Mouse (Mus musculus) embryonic facial prominence, embryonic 15.5 days (tissue): ENCODE data around the gene Atp2c2. TPM values are rescaled to one million over a fixed set of nuclear protein-coding genes. Genes with fewer than 3 reads are reported as not detected.

Experiments
- ATAC-seq: fragments of 200-750 bp; cut with Nextera tagmentation; 2 replicates; pipeline ENCODE4 v1.8.0; 2017; ENCODE audit warnings: low read depth, moderate TSS enrichment; ENCODE audit not compliant: insufficient number of reproducible peaks, low FRiP score, low TSS enrichment
- H3K27ac ChIP-seq: fragments of 300-500 bp; sonication (generic); replicated peaks from 2 replicates; pipeline ENCODE4 v1.5.1; 2015; ENCODE audit warnings: mild to moderate bottlenecking, inconsistent platforms
- H3K27me3 ChIP-seq: fragments of 300-500 bp; sonication (generic); 2 replicates; pipeline ENCODE4 v1.6.1; 2015; ENCODE audit warnings: inconsistent platforms
- H3K36me3 ChIP-seq: fragments of 300-500 bp; sonication (generic); 2 replicates; pipeline ENCODE4 v1.6.1; 2015; ENCODE audit warnings: mild to moderate bottlenecking, inconsistent platforms
- H3K4me1 ChIP-seq: fragments of 300-500 bp; sonication (generic); 2 replicates; pipeline ENCODE4 v1.6.1; 2015; ENCODE audit warnings: inconsistent platforms
- H3K4me2 ChIP-seq: fragments of 300-500 bp; sonication (generic); replicated peaks from 2 replicates; pipeline ENCODE4 v1.6.1; 2015; ENCODE audit warnings: mild to moderate bottlenecking, inconsistent platforms
- H3K4me3 ChIP-seq: fragments of 300-500 bp; sonication (generic); replicated peaks from 2 replicates; pipeline ENCODE4 v1.5.1; 2015; ENCODE audit warnings: mild to moderate bottlenecking, inconsistent platforms
- H3K9ac ChIP-seq: fragments of 300-500 bp; sonication (generic); 2 replicates; pipeline ENCODE4 v1.6.1; 2015; ENCODE audit warnings: inconsistent platforms
- H3K9me3 ChIP-seq: fragments of 300-500 bp; sonication (generic); replicated peaks from 2 replicates; pipeline ENCODE4 v1.6.1; 2016; ENCODE audit warnings: inconsistent platforms
- WGBS: fragments of 180-500 bp; shearing (Covaris S2); methylation state at CpG from one replicate; pipeline ENCODE4 v1.1.7; 2015; 5-methylcytosine and 5-hydroxymethylcytosine counted together
- polyA plus RNA-seq: library from polyadenylated mRNA; unstranded; fragments of >200 nt; fragmentation: Nextera tagmentation; extraction: Ambion mirVana; gene quantifications from 2 replicates; pipeline ENCODE4 v1.2.1, GENCODE M21; 2015

Gene Atp2c2
- polyA plus RNA-seq, 1 experiment from 2014 or later, result 6.5 TPM

- no peak overlapping the region for H3K4me2 ChIP-seq
- H3K27ac ChIP-seq, result no peak overlapping the region
- H3K9ac ChIP-seq, result no peak overlapping the region
- H3K4me3 ChIP-seq, result no peak overlapping the region
- WGBS, result 75% methylated on average over 9 of the region's 9 CpGs
- no peaks in the 10 kb centered on the region for H3K9me3 ChIP-seq
- no peaks in the 10 kb centered on the region for H3K36me3 ChIP-seq
- peaks cover 11% of the 10 kb centered on the region for H3K4me1 ChIP-seq
- no peak for ATAC-seq
- H3K27me3 ChIP-seq, result peaks cover 7% of the 10 kb centered on the region; the same call in 1 of the 2 replicates
Measured at GRCm38 (mm10) chr8:119707146-119707545, 7.3 kb downstream of the Atp2c2 start.

GRCm38 (mm10) chr8:119708471-119708870, 8.7 kb downstream of the Atp2c2 start:
- ATAC-seq, result 0 out of 2 replicates have a peak, but pooled peaks have one; percentile 12
- Histone ChIP-seq H3K9me3 (no peaks in the 10 kb centered on the region), H3K27me3 (no peaks in the 10 kb centered on the region), H3K4me3 (no peak overlapping the region), H3K4me1 (peaks cover 7% of the 10 kb centered on the region), H3K36me3 (no peaks in the 10 kb centered on the region), H3K9ac (no peak overlapping the region), H3K27ac (no peak overlapping the region; the same call in 1 of the 2 replicates), H3K4me2 (no peak overlapping the region)
- 87% methylated on average over 8 of the region's 8 CpGs for WGBS

- no peak overlapping the region for H3K4me3 ChIP-seq
- H3K4me2 ChIP-seq, result no peak overlapping the region
- no peaks in the 10 kb centered on the region for H3K27me3 ChIP-seq
- ATAC-seq, result peak; percentile 18; the same call in 1 of the 2 replicates
- WGBS, result 52% methylated on average over 14 of the region's 14 CpGs
- no peak overlapping the region for H3K9ac ChIP-seq
- no peak overlapping the region; the same call in none of the 2 replicates for H3K27ac ChIP-seq
- H3K4me1 ChIP-seq, result peaks cover 7% of the 10 kb centered on the region
- H3K36me3 ChIP-seq, result no peaks in the 10 kb centered on the region
- no peaks in the 10 kb centered on the region for H3K9me3 ChIP-seq
Measured at GRCm38 (mm10) chr8:119708878-119709702, 9.3 kb downstream of the Atp2c2 start.

GRCm38 (mm10) chr8:119709703-119710093, 9.9 kb downstream of the Atp2c2 start:
- H3K4me2 ChIP-seq, result no peak overlapping the region
- H3K27me3 ChIP-seq, result no peaks in the 10 kb centered on the region
- H3K4me1 ChIP-seq, result peaks cover 7% of the 10 kb centered on the region
- 69% methylated on average over 11 of the region's 11 CpGs for WGBS
- no peaks in the 10 kb centered on the region for H3K9me3 ChIP-seq
- no peak overlapping the region for H3K9ac ChIP-seq
- no peak overlapping the region for H3K4me3 ChIP-seq
- no peak; the same call in 1 of the 2 replicates for ATAC-seq
- no peak overlapping the region; the same call in 1 of the 2 replicates for H3K27ac ChIP-seq
- no peaks in the 10 kb centered on the region for H3K36me3 ChIP-seq

- Histone ChIP-seq H3K9me3 (no peaks in the 10 kb centered on the region), H3K27me3 (no peaks in the 10 kb centered on the region), H3K9ac (no peak overlapping the region), H3K27ac (no peak overlapping the region), H3K36me3 (no peaks in the 10 kb centered on the region), H3K4me1 (peaks cover 14% of the 10 kb centered on the region), H3K4me2 (no peak overlapping the region), H3K4me3 (no peak overlapping the region)
- ATAC-seq, result no peak
- 52% methylated on average over 6 of the region's 6 CpGs for WGBS
Measured at GRCm38 (mm10) chr8:119712226-119712625, 12.4 kb downstream of the Atp2c2 start.

GRCm38 (mm10) chr8:119713421-119713820, 13.6 kb downstream of the Atp2c2 start:
- no peak overlapping the region for H3K27ac ChIP-seq
- H3K9ac ChIP-seq, result no peak overlapping the region
- H3K4me3 ChIP-seq, result no peak overlapping the region
- no peak for ATAC-seq
- peaks cover 14% of the 10 kb centered on the region for H3K4me1 ChIP-seq
- no peaks in the 10 kb centered on the region for H3K36me3 ChIP-seq
- no peaks in the 10 kb centered on the region for H3K9me3 ChIP-seq
- no peaks in the 10 kb centered on the region for H3K27me3 ChIP-seq
- H3K4me2 ChIP-seq, result no peak overlapping the region
- 74% methylated on average over 5 of the region's 5 CpGs for WGBS

- Histone ChIP-seq H3K27me3 (no peaks in the 10 kb centered on the region), H3K27ac (no peak overlapping the region), H3K4me2 (no peak overlapping the region), H3K36me3 (no peaks in the 10 kb centered on the region), H3K9ac (no peak overlapping the region), H3K4me1 (peaks cover 7% of the 10 kb centered on the region), H3K4me3 (no peak overlapping the region), H3K9me3 (no peaks in the 10 kb centered on the region)
- ATAC-seq, result no peak
- 61% methylated on average over 12 of the region's 12 CpGs for WGBS
Measured at GRCm38 (mm10) chr8:119715221-119715620, 15.4 kb downstream of the Atp2c2 start.

- Histone ChIP-seq H3K27ac (no peak overlapping the region), H3K9me3 (no peaks in the 10 kb centered on the region), H3K36me3 (no peaks in the 10 kb centered on the region), H3K4me2 (no peak overlapping the region), H3K4me3 (no peak overlapping the region), H3K27me3 (no peaks in the 10 kb centered on the region), H3K9ac (no peak overlapping the region), H3K4me1 (peaks cover 7% of the 10 kb centered on the region)
- no peak for ATAC-seq
Measured at GRCm38 (mm10) chr8:119716730-119717299, 17.0 kb downstream of the Atp2c2 start.

- H3K4me1 ChIP-seq, result peaks cover 7% of the 10 kb centered on the region
- H3K9me3 ChIP-seq, result no peaks in the 10 kb centered on the region
- no peak overlapping the region for H3K9ac ChIP-seq
- ATAC-seq, result no peak
- no peak overlapping the region for H3K4me3 ChIP-seq
- no peaks in the 10 kb centered on the region for H3K27me3 ChIP-seq
- 60% methylated on average over 9 of the region's 9 CpGs for WGBS
- H3K4me2 ChIP-seq, result no peak overlapping the region
- H3K36me3 ChIP-seq, result no peaks in the 10 kb centered on the region
- H3K27ac ChIP-seq, result no peak overlapping the region
Measured at GRCm38 (mm10) chr8:119717765-119718164, 18.0 kb downstream of the Atp2c2 start.

GRCm38 (mm10) chr8:119719011-119719501, 19.2 kb downstream of the Atp2c2 start:
- Histone ChIP-seq H3K9me3 (no peaks in the 10 kb centered on the region), H3K4me1 (peaks cover 7% of the 10 kb centered on the region), H3K27me3 (no peaks in the 10 kb centered on the region), H3K4me2 (no peak overlapping the region), H3K27ac (no peak overlapping the region), H3K9ac (no peak overlapping the region), H3K36me3 (no peaks in the 10 kb centered on the region), H3K4me3 (no peak overlapping the region)
- no peak for ATAC-seq
- 69% methylated on average over 12 of the region's 12 CpGs for WGBS

- Histone ChIP-seq H3K4me1 (no peaks in the 10 kb centered on the region), H3K9me3 (no peaks in the 10 kb centered on the region), H3K27me3 (no peaks in the 10 kb centered on the region), H3K27ac (no peak overlapping the region), H3K9ac (no peak overlapping the region), H3K4me2 (no peak overlapping the region), H3K36me3 (no peaks in the 10 kb centered on the region), H3K4me3 (no peak overlapping the region)
- no peak for ATAC-seq
- 48% methylated on average over 6 of the region's 6 CpGs for WGBS
Measured at GRCm38 (mm10) chr8:119722348-119722747, 22.5 kb downstream of the Atp2c2 start.
